Mouse (Mus musculus): ENCODE results near the gene Slu7.

DNA sequence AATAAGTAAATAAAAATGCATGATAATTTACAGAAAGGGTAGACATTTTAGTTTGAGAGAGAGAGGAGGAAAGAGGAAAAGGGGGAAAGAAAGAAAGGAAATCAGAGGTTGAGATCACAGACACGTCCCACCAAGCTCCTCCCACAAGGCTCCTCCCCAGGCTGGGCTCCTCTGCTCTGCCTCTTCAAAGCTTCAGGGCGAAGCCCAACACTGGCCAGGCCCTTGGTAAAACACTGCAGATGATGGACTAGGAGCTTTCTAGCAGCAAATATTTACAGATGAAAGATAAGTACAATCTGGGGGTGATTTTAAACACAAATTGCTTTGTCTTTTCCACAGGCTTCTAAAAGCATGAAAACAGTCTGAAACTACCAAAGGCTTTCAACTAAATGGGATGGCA, 40.8 kb upstream of the Slu7 start:
- no peak for TF ChIP-seq CTCF (IDR thresholded peaks at IDR 0.05; ENCODE audit: low read depth, low read length)
- TF ChIP-seq POLR2AphosphoS5 (IDR thresholded peaks at IDR 0.05; ENCODE audit: insufficient replicate concordance, low read depth, low read length): no peak
- no peak for TF ChIP-seq GATA1 (IDR thresholded peaks at IDR 0.05; ENCODE audit: borderline replicate concordance, low read length)
- no peak for TF ChIP-seq GATA2 (IDR thresholded peaks at IDR 0.05; ENCODE audit: borderline replicate concordance, low read depth, low read length)
- no peak for TF ChIP-seq TAL1 (conservative IDR thresholded peaks at IDR 0.05; ENCODE audit: low read depth, low read length)
